Mouse (Mus musculus): ENCODE results near the gene Gdf15. TPM values are rescaled to one million over a fixed set of nuclear protein-coding genes. Genes with fewer than 3 reads are reported as not detected.

Gdf15 gene
- polyA plus RNA-seq, 1 experiment = 1.9 TPM

- Histone ChIP-seq H3K27me3 (ENCODE audit: control insufficient read depth, insufficient read depth, low read length, poor library complexity, severe bottlenecking) (no peaks in the 10 kb centered on the region), H3K9ac (ENCODE audit: low read depth, poor library complexity, severe bottlenecking) (peak overlapping the region; percentile 79), H3K27ac (ENCODE audit: insufficient read depth, low read length) (peak overlapping the region; percentile 29), H3K4me1 (ENCODE audit: control insufficient read depth, insufficient read depth, low read length) (no peaks in the 10 kb centered on the region), H3K36me3 (ENCODE audit: control insufficient read depth, insufficient read depth, low read length, poor library complexity, severe bottlenecking) (peaks cover 17% of the 10 kb centered on the region), H3K9me3 (replicated peaks; ENCODE audit: control insufficient read depth, insufficient read depth, low read length, poor library complexity, severe bottlenecking) (no peaks in the 10 kb centered on the region), H3K4me3 (ENCODE audit: low read depth, low read length) (peak overlapping the region; percentile 92)
- TF ChIP-seq CTCF (IDR thresholded peaks at IDR 0.05; ENCODE audit: low read depth, low read length) = no peak
- TF ChIP-seq POLR2A (IDR thresholded peaks at IDR 0.05; ENCODE audit: insufficient read depth, low read length) = peak; percentile 51
These were observed 27.5 kb upstream of the Gdf15 start for GRCm38 (mm10) chr8:70659604-70660272.

- H3K27me3 ChIP-seq (ENCODE audit: control insufficient read depth, insufficient read depth, low read length, poor library complexity, severe bottlenecking) = no peaks in the 10 kb centered on the region
- H3K9ac ChIP-seq (ENCODE audit: low read depth, poor library complexity, severe bottlenecking) = peak overlapping the region; percentile 79
- H3K4me3 ChIP-seq (ENCODE audit: low read depth, low read length) = peak overlapping the region; percentile 92
- no peak for TF ChIP-seq CTCF (IDR thresholded peaks at IDR 0.05; ENCODE audit: low read depth, low read length)
- TF ChIP-seq POLR2A (IDR thresholded peaks at IDR 0.05; ENCODE audit: insufficient read depth, low read length) = peak; percentile 86
- 0 out of 2 replicates have a peak, but pooled peaks have one; percentile 32 for TF ChIP-seq EP300 (IDR thresholded peaks at IDR 0.05; ENCODE audit: insufficient read depth, low read depth, low read length)
- no peaks in the 10 kb centered on the region for H3K4me1 ChIP-seq (ENCODE audit: control insufficient read depth, insufficient read depth, low read length)
- no peaks in the 10 kb centered on the region for H3K9me3 ChIP-seq (replicated peaks; ENCODE audit: control insufficient read depth, insufficient read depth, low read length, poor library complexity, severe bottlenecking)
- peaks cover 20% of the 10 kb centered on the region for H3K36me3 ChIP-seq (ENCODE audit: control insufficient read depth, insufficient read depth, low read length, poor library complexity, severe bottlenecking)
- H3K27ac ChIP-seq (ENCODE audit: insufficient read depth, low read length) = peak overlapping the region; percentile 29
These were observed 26.8 kb upstream of the Gdf15 start for GRCm38 (mm10) chr8:70658897-70659603.

- Histone ChIP-seq H3K9ac (ENCODE audit: low read depth, poor library complexity, severe bottlenecking) (no peak overlapping the region), H3K36me3 (ENCODE audit: control insufficient read depth, insufficient read depth, low read length, poor library complexity, severe bottlenecking) (peaks cover 20% of the 10 kb centered on the region), H3K4me1 (ENCODE audit: control insufficient read depth, insufficient read depth, low read length) (no peaks in the 10 kb centered on the region), H3K27ac (ENCODE audit: insufficient read depth, low read length) (no peak overlapping the region), H3K4me3 (ENCODE audit: low read depth, low read length) (no peak overlapping the region), H3K27me3 (ENCODE audit: control insufficient read depth, insufficient read depth, low read length, poor library complexity, severe bottlenecking) (no peaks in the 10 kb centered on the region), H3K9me3 (replicated peaks; ENCODE audit: control insufficient read depth, insufficient read depth, low read length, poor library complexity, severe bottlenecking) (no peaks in the 10 kb centered on the region)
- TF ChIP-seq EP300 (IDR thresholded peaks at IDR 0.05; ENCODE audit: insufficient read depth, low read depth, low read length) (no peak), CTCF (IDR thresholded peaks at IDR 0.05; ENCODE audit: low read depth, low read length) (no peak), POLR2A (IDR thresholded peaks at IDR 0.05; ENCODE audit: insufficient read depth, low read length) (no peak)
These were observed 25.5 kb upstream of the Gdf15 start for GRCm38 (mm10) chr8:70657739-70658138.

GRCm38 (mm10) chr8:70657214-70657613 lies 25.0 kb upstream of the Gdf15 start:
- Histone ChIP-seq H3K36me3 (ENCODE audit: control insufficient read depth, insufficient read depth, low read length, poor library complexity, severe bottlenecking) (peaks cover 21% of the 10 kb centered on the region), H3K4me1 (ENCODE audit: control insufficient read depth, insufficient read depth, low read length) (peaks cover 2% of the 10 kb centered on the region), H3K9ac (ENCODE audit: low read depth, poor library complexity, severe bottlenecking) (no peak overlapping the region), H3K27ac (ENCODE audit: insufficient read depth, low read length) (no peak overlapping the region), H3K4me3 (ENCODE audit: low read depth, low read length) (no peak overlapping the region), H3K27me3 (ENCODE audit: control insufficient read depth, insufficient read depth, low read length, poor library complexity, severe bottlenecking) (no peaks in the 10 kb centered on the region), H3K9me3 (replicated peaks; ENCODE audit: control insufficient read depth, insufficient read depth, low read length, poor library complexity, severe bottlenecking) (no peaks in the 10 kb centered on the region)
- TF ChIP-seq POLR2A (IDR thresholded peaks at IDR 0.05; ENCODE audit: insufficient read depth, low read length) (no peak), EP300 (IDR thresholded peaks at IDR 0.05; ENCODE audit: insufficient read depth, low read depth, low read length) (no peak), CTCF (IDR thresholded peaks at IDR 0.05; ENCODE audit: low read depth, low read length) (no peak)

- H3K27me3 ChIP-seq (ENCODE audit: control insufficient read depth, insufficient read depth, low read length, poor library complexity, severe bottlenecking) = no peaks in the 10 kb centered on the region
- H3K27ac ChIP-seq (ENCODE audit: insufficient read depth, low read length) = peak overlapping the region; percentile 36
- no peak overlapping the region for H3K4me3 ChIP-seq (ENCODE audit: low read depth, low read length)
- H3K36me3 ChIP-seq (ENCODE audit: control insufficient read depth, insufficient read depth, low read length, poor library complexity, severe bottlenecking) = peaks cover 23% of the 10 kb centered on the region
- H3K9me3 ChIP-seq (replicated peaks; ENCODE audit: control insufficient read depth, insufficient read depth, low read length, poor library complexity, severe bottlenecking) = no peaks in the 10 kb centered on the region
- TF ChIP-seq CTCF (IDR thresholded peaks at IDR 0.05; ENCODE audit: low read depth, low read length) = no peak
- no peak for TF ChIP-seq POLR2A (IDR thresholded peaks at IDR 0.05; ENCODE audit: insufficient read depth, low read length)
- TF ChIP-seq EP300 (IDR thresholded peaks at IDR 0.05; ENCODE audit: insufficient read depth, low read depth, low read length) = no peak
- H3K4me1 ChIP-seq (ENCODE audit: control insufficient read depth, insufficient read depth, low read length) = peaks cover 3% of the 10 kb centered on the region
- H3K9ac ChIP-seq (ENCODE audit: low read depth, poor library complexity, severe bottlenecking) = peak overlapping the region; percentile 40; the same call in 1 of the 2 replicates
These were observed 24.0 kb upstream of the Gdf15 start for GRCm38 (mm10) chr8:70656193-70656790.
